Mouse (Mus musculus) spleen, adult 2 months (tissue): Measurements from ENCODE around the gene Olfr279.

Source experiments
- CTCF ChIP-seq: fragments of 200-500 bp; IDR thresholded peaks from 2 replicates; pipeline ENCODE4 v1.5.1; 2011; ENCODE audit warnings: mild to moderate bottlenecking, inconsistent platforms; ENCODE audit not compliant: insufficient read depth, insufficient read length, insufficient replicate concordance; ENCODE audit errors: extremely low read depth
- POLR2A ChIP-seq: fragments of 200-500 bp; IDR thresholded peaks from 2 replicates; pipeline ENCODE4 v1.6.1; 2011; ENCODE audit warnings: low read depth, low read length, inconsistent platforms

DNA sequence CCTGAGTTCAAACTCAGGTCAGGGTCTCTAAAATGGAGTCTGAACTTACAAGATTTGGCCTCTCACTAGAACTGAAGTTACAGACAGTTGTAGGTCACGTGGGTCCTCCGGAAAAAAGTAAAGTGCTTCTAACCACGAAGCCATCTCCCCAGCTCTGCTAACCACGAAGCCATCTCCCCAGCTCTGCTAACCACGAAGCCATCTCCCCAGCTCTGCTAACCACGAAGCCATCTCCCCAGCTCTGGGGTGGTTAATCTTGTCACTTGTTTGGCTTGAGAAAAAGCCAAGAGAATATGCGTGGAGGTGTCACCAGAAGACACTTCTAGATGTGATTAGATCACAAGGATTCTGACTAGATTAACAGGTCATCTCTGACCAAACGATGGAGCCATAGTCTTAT is 21.9 kb downstream of the Olfr279 start:
- TF ChIP-seq CTCF (no peak), POLR2A (no peak)
